Mouse (Mus musculus) olfactory bulb, adult 2 months (tissue): ENCODE data around the gene Gnb1l. TPM values are rescaled to one million over a fixed set of nuclear protein-coding genes. Genes with fewer than 3 reads are reported as not detected.

Source experiments
- H3K27ac ChIP-seq: fragments of 200-500 bp; 2 replicates; pipeline ENCODE4 v1.5.1; 2012; ENCODE audit warnings: low read depth, low read length; ENCODE audit not compliant: insufficient read depth
- H3K4me1 ChIP-seq: fragments of 200-500 bp; 2 replicates; pipeline ENCODE4 v1.6.1; 2012; ENCODE audit warnings: low read length; ENCODE audit not compliant: control insufficient read depth, insufficient read depth
- H3K4me3 ChIP-seq: fragments of 200-500 bp; 2 replicates; pipeline ENCODE4 v1.5.1; 2012; ENCODE audit warnings: mild to moderate bottlenecking, low read depth, low read length, moderate library complexity; ENCODE audit not compliant: insufficient read depth
- CTCF ChIP-seq: fragments of 200-500 bp; IDR thresholded peaks from 2 replicates; pipeline ENCODE4 v1.5.1; 2012; ENCODE audit warnings: low read depth, mild to moderate bottlenecking, low read length, moderate library complexity; ENCODE audit not compliant: insufficient read depth
- POLR2A ChIP-seq: fragments of 200-500 bp; IDR thresholded peaks from 2 replicates; pipeline ENCODE4 v1.6.1; 2012; ENCODE audit warnings: mild to moderate bottlenecking, low read depth, low read length, moderate library complexity; ENCODE audit not compliant: insufficient read depth
- WGBS: fragments of 180-500 bp; shearing (Covaris S2); methylation state at CpG from one replicate; pipeline ENCODE4 v1.1.7; 2018; 5-methylcytosine and 5-hydroxymethylcytosine counted together
- polyA plus RNA-seq: library from polyadenylated mRNA; stranded (reverse); fragments of >200 nt; gene quantifications from 2 replicates; pipeline ENCODE4 v1.2.4, GENCODE M21; 2012; ENCODE audit warnings: low replicate concordance; ENCODE audit not compliant: missing spikeins, insufficient read depth, insufficient read length

Gnb1l gene
- polyA plus RNA-seq, 1 experiment: not detected

DNA sequence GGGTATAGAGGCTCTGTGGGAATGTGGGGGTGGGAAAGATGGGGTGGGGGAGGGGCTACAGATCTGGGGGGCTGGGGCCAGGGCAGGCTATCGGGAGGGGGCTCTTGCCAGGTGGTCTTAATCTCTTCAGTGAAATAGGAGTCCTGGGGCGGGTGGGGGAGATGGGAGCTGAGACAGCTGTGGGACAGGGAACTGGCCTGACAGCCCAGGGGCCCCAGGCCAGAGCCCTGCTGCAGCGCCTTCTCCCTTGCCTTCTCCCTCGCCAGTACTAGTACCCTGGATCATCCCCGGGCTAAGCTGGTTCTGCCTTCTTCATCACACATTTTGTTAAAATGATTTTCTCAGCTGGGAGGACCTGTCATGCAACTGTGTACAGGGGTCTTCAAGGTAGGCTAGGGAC, 97.7 kb downstream of the Gnb1l start:
- 64% methylated on average over 5 of the region's 5 CpGs for WGBS
- TF ChIP-seq CTCF: no peak
- Histone ChIP-seq H3K27ac (no peak overlapping the region), H3K4me3 (no peak overlapping the region), H3K4me1 (peaks cover 7% of the 10 kb centered on the region)

DNA sequence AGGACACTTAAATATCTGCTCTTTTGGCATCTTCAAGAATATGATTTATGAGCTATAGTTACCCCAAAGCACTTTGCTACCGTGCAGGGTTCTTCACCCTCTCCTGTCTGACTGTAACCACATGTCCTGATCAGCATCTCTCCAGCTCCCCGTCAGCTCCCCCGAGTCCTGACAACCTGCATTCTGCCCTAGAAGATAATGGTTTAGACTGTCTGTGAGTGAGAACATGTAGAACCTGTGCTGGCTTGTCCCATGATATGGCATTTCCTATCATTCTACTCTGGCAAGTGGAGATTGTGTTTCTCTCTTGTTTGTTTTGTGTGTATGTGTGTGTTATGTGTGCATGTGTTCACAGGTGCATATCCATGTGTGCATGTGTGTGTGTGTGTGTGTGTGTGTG, 99.5 kb downstream of the Gnb1l start:
- Histone ChIP-seq H3K27ac (no peak overlapping the region), H3K4me3 (no peak overlapping the region), H3K4me1 (no peaks in the 10 kb centered on the region)
- WGBS: 93% methylated on average over 3 of the region's 3 CpGs
- no peak for TF ChIP-seq CTCF
- no peak for TF ChIP-seq POLR2A

DNA sequence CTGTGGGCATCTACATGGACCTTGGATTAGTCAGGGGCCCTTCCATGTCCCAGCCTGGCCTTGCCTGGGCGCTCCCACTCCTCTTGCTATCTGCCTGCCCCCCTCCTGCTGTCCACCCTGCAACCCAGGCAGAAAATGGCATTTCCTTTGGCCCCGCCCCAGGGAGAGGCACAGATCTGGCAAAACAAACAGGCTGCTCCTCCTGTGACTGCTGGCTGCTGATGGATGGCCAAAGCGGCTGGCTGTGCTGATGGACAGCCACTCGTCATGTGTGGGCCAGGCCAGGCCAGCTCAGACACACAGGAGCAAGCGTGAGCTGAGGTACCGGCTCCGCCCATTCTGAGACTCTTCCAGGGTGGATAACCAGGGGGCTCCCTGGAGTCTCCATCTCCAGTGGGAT, 102.9 kb downstream of the Gnb1l start:
- no peak for TF ChIP-seq CTCF
- TF ChIP-seq POLR2A: no peak
- Histone ChIP-seq H3K27ac (no peak overlapping the region), H3K4me3 (no peak overlapping the region), H3K4me1 (no peaks in the 10 kb centered on the region)
- WGBS: 83% methylated on average over 7 of the region's 7 CpGs

DNA sequence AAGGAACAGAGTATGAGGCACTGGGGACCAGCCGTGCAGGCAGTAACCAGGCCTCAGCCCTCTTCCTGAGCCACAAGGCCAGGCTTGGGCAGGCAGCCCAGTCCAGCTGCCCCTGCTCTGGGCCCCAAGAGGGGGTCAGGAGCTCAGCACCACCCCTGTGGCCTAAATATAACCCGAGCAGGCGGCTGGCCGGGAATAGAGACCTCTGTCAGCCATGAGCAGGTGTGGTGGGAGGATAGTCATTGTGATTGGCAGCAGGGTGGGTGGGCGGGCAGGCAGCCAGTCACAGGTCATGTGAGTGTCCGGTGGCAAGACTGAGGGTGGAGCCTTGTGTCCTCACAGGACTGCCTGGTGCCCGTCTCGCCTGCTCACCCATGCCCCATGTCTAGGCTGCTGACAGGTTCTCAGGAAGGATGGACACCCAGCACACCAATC, 105.8 kb downstream of the Gnb1l start:
- Histone ChIP-seq H3K4me3 (no peak overlapping the region), H3K4me1 (no peaks in the 10 kb centered on the region), H3K27ac (no peak overlapping the region)
- 72% methylated on average over 8 of the region's 8 CpGs for WGBS
- TF ChIP-seq CTCF (no peak), POLR2A (no peak)

DNA sequence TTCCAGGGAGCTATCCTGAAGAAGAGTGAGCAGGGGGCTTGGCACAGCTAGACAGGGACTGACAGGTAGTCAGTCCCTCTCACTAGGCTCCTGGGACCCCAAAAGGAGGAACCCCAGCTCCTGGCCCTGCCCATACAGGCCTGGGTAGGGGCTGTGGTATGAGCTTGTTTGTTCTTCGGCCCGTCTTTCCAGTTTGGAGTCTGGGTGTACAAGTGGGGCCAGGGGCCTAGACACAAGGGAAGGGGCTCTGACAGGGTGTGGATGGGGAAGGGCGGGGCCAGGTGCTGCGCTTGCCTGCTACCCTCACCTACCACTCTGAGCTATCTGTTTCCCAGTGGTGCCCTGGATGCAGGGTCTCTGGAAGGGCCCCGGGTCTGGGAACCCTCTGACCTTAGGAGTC, 107.2 kb downstream of the Gnb1l start:
- H3K4me3 ChIP-seq: no peak overlapping the region
- 90% methylated on average over 5 of the region's 5 CpGs for WGBS
- H3K4me1 ChIP-seq: no peaks in the 10 kb centered on the region
- H3K27ac ChIP-seq: no peak overlapping the region
- no peak for TF ChIP-seq POLR2A
- TF ChIP-seq CTCF: no peak

DNA sequence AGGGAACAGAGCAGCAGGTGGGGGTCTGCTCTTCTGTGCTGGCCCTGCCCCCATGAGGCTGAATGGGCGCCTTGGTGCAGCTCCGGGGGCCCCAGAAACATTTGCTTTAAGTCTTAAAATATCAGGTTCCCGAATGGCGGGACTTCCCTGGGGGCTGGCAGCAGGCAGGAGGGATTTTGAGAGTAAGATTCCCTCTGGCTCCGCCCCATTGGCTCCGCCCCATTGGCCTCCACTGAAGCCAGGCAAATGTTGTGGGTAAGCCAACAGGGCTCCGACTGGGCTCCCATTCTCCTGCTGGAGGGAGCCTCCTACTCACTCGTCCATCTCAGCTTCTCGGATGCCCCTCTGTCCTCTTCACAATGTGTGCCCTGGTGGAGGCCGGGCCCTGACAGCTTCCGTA, 109.7 kb downstream of the Gnb1l start:
- no peak overlapping the region for H3K4me3 ChIP-seq
- no peaks in the 10 kb centered on the region for H3K4me1 ChIP-seq
- no peak overlapping the region for H3K27ac ChIP-seq
- TF ChIP-seq CTCF (no peak), POLR2A (no peak)
- WGBS: 24% methylated on average over 11 of the region's 11 CpGs

DNA sequence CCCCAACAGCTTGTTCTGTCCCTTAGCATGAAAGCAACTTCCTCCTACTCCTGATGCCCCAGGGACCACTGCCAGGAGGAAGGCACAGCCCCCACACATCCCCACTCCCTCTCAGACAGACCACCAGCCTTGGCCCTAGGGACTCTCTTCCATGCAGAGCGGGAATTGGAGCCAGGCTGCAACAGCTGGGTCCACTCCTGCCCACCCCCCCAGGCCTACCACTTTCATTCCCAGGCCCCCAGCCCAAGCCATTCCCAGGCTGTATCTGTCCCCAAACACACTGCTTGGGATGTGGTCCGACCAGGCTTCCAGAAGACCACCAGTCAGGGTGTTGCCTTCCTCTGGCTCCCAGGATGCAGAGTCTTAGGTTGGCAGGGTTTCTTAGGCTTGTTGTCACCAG, 110.6 kb downstream of the Gnb1l start:
- Histone ChIP-seq H3K4me3 (no peak overlapping the region), H3K4me1 (no peaks in the 10 kb centered on the region), H3K27ac (no peak overlapping the region)
- WGBS: 90% methylated on average over 2 of the region's 2 CpGs
- TF ChIP-seq POLR2A (no peak), CTCF (no peak)

DNA sequence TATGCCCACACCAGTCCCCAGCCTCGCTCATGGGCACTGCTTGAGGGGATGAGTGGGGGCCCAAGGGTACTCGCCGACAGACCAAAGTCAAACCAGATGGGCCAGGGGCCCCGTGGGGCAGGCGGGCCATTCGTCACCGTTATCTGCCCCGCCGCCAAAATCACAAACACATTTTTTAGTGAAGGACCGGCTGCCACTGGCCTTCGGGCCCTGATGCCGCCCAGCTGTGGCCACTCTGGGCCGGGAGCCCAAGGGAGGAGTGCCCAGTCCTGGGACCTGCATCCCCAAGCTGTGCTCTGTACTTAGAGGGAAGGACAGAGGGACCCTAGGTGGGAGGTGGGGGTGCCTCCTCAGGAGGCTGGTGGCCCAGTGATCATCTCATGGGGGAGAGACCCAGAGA, 113.2 kb downstream of the Gnb1l start:
- no peaks in the 10 kb centered on the region for H3K4me1 ChIP-seq
- TF ChIP-seq POLR2A (no peak), CTCF (no peak)
- H3K27ac ChIP-seq: no peak overlapping the region
- WGBS: 88% methylated on average over 13 of the region's 13 CpGs
- no peak overlapping the region for H3K4me3 ChIP-seq

DNA sequence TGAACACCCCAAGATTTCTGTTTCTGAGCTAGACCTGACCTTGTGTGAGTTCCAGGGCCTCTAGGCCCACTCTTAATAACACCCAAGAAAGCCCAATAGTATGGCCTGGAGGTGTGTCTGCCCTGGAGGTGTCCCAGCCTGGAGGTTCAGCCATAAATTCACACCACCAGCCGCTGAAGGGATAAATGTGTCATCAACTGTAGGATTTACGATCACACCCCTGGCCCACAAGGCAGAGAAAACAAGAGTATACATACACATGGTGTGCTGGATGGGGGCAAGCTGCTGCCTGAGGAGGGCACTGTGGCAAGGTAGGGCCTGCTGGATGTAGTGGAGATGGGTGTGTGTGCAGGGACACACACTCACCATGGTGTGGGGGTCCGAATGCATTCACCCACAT, 114.8 kb downstream of the Gnb1l start:
- TF ChIP-seq POLR2A (no peak), CTCF (no peak)

More for the DNA sequence above, 114.8 kb downstream of the Gnb1l start:
- H3K4me1 ChIP-seq: peaks cover 7% of the 10 kb centered on the region
- 95% methylated on average over 3 of the region's 3 CpGs for WGBS
- H3K27ac ChIP-seq: no peak overlapping the region
- no peak overlapping the region for H3K4me3 ChIP-seq

Other genes starting within 250 kb of the Gnb1l start
- gene Ranbp1, start 250.0 kb upstream of the Gnb1l start, polyA plus RNA-seq: not detected in 2 replicates
- not detected in 2 replicates for gene Gm49776, start 240.4 kb upstream of the Gnb1l start, polyA plus RNA-seq
- not detected in 2 replicates for gene Dgcr8, start 209.5 kb upstream of the Gnb1l start, polyA plus RNA-seq
- not detected in 2 replicates for gene Tango2, start 150.6 kb upstream of the Gnb1l start, polyA plus RNA-seq
- 956 TPM in 1 of 2 replicates, not detected in the other for gene Arvcf, start 150.5 kb upstream of the Gnb1l start, polyA plus RNA-seq
- gene Txnrd2, start 72.3 kb upstream of the Gnb1l start, polyA plus RNA-seq: not detected in 2 replicates
- not detected in 2 replicates for gene Comt, start 71.9 kb upstream of the Gnb1l start, polyA plus RNA-seq
- gene Rtl10, start 188 bp downstream of the Gnb1l start, polyA plus RNA-seq: not detected in 2 replicates
- gene Tbx1, start 92.0 kb downstream of the Gnb1l start, polyA plus RNA-seq: not detected in 2 replicates
- not detected in 2 replicates for gene Gp1bb, start 123.7 kb downstream of the Gnb1l start, polyA plus RNA-seq
- not detected in 2 replicates for gene Gm49601, start 127.7 kb downstream of the Gnb1l start, polyA plus RNA-seq
- gene Sept5, start 131.2 kb downstream of the Gnb1l start, polyA plus RNA-seq: not detected in 2 replicates